Mouse (Mus musculus): ENCODE results near the gene Ercc6. TPM values are rescaled to one million over a fixed set of nuclear protein-coding genes. Genes with fewer than 3 reads are reported as not detected.

Ercc6 gene
- polyA plus RNA-seq, 1 experiment from 2014 or later, result 31.8 TPM

GRCm38 (mm10) chr14:32501303-32501702 is 12.0 kb upstream of the Ercc6 start:
- no peak for ATAC-seq (ENCODE audit: insufficient number of reproducible peaks, insufficient read depth, low FRiP score, low TSS enrichment)
- WGBS, result 65% methylated on average over 2 of the region's 2 CpGs
- H3K27ac ChIP-seq, result no peak overlapping the region
- H3K4me2 ChIP-seq (replicated peaks), result no peak overlapping the region
- H3K36me3 ChIP-seq, result no peaks in the 10 kb centered on the region
- no peaks in the 10 kb centered on the region for H3K4me1 ChIP-seq
- H3K9me3 ChIP-seq, result no peaks in the 10 kb centered on the region
- H3K4me3 ChIP-seq, result no peak overlapping the region
- H3K27me3 ChIP-seq, result no peaks in the 10 kb centered on the region
- no peak overlapping the region for H3K9ac ChIP-seq

GRCm38 (mm10) chr14:32502764-32503688 is 10.3 kb upstream of the Ercc6 start:
- no peaks in the 10 kb centered on the region for H3K27me3 ChIP-seq
- H3K4me3 ChIP-seq, result no peak overlapping the region
- 78% methylated on average over 9 of the region's 9 CpGs for WGBS
- no peaks in the 10 kb centered on the region for H3K4me1 ChIP-seq
- ATAC-seq (ENCODE audit: insufficient number of reproducible peaks, insufficient read depth, low FRiP score, low TSS enrichment), result no peak
- H3K4me2 ChIP-seq (replicated peaks), result no peak overlapping the region
- no peak overlapping the region for H3K9ac ChIP-seq
- H3K36me3 ChIP-seq, result no peaks in the 10 kb centered on the region
- H3K27ac ChIP-seq, result no peak overlapping the region
- no peaks in the 10 kb centered on the region for H3K9me3 ChIP-seq

- Histone ChIP-seq H3K27ac (no peak overlapping the region), H3K4me1 (no peaks in the 10 kb centered on the region), H3K27me3 (no peaks in the 10 kb centered on the region), H3K9ac (no peak overlapping the region), H3K36me3 (no peaks in the 10 kb centered on the region), H3K4me3 (no peak overlapping the region), H3K9me3 (no peaks in the 10 kb centered on the region), H3K4me2 (replicated peaks) (no peak overlapping the region)
- no peak for ATAC-seq (ENCODE audit: insufficient number of reproducible peaks, insufficient read depth, low FRiP score, low TSS enrichment)
- 85% methylated on average over 1 of the region's 1 CpGs for WGBS
These were observed 9.4 kb upstream of the Ercc6 start for GRCm38 (mm10) chr14:32503897-32504296.

DNA sequence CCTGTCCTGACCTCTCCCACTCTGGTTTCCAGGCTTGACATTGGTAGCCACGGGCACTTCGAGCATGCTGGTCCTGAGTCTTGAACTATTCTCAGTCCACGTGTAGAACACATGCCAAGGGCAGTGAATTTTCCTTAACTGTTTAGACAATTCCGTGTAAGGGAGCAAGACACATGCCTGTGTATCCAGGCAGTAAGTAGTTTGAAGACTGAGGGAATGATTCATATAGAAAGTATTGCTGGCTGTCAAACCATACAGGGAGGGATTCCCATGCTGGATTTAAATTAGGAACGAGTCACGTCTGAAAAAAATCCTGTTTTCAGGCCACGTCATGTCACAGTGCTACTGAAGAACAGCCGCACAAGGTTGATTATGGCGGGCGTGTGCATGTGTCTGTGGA is 7.0 kb upstream of the Ercc6 start:
- WGBS, result 84% methylated on average over 10 of the region's 10 CpGs
- Histone ChIP-seq H3K9ac (no peak overlapping the region), H3K4me2 (replicated peaks) (no peak overlapping the region), H3K4me3 (no peak overlapping the region), H3K4me1 (no peaks in the 10 kb centered on the region), H3K9me3 (no peaks in the 10 kb centered on the region), H3K36me3 (no peaks in the 10 kb centered on the region), H3K27ac (no peak overlapping the region), H3K27me3 (no peaks in the 10 kb centered on the region)
- ATAC-seq (ENCODE audit: insufficient number of reproducible peaks, insufficient read depth, low FRiP score, low TSS enrichment), result no peak

- H3K4me3 ChIP-seq, result no peak overlapping the region
- H3K4me2 ChIP-seq (replicated peaks), result no peak overlapping the region
- 88% methylated on average over 4 of the region's 4 CpGs for WGBS
- no peaks in the 10 kb centered on the region for H3K27me3 ChIP-seq
- H3K9ac ChIP-seq, result no peak overlapping the region
- H3K27ac ChIP-seq, result no peak overlapping the region
- H3K4me1 ChIP-seq, result no peaks in the 10 kb centered on the region
- no peak for ATAC-seq (ENCODE audit: insufficient number of reproducible peaks, insufficient read depth, low FRiP score, low TSS enrichment)
- no peaks in the 10 kb centered on the region for H3K36me3 ChIP-seq
- no peaks in the 10 kb centered on the region for H3K9me3 ChIP-seq
These were observed 6.1 kb upstream of the Ercc6 start for GRCm38 (mm10) chr14:32507216-32507615.

DNA sequence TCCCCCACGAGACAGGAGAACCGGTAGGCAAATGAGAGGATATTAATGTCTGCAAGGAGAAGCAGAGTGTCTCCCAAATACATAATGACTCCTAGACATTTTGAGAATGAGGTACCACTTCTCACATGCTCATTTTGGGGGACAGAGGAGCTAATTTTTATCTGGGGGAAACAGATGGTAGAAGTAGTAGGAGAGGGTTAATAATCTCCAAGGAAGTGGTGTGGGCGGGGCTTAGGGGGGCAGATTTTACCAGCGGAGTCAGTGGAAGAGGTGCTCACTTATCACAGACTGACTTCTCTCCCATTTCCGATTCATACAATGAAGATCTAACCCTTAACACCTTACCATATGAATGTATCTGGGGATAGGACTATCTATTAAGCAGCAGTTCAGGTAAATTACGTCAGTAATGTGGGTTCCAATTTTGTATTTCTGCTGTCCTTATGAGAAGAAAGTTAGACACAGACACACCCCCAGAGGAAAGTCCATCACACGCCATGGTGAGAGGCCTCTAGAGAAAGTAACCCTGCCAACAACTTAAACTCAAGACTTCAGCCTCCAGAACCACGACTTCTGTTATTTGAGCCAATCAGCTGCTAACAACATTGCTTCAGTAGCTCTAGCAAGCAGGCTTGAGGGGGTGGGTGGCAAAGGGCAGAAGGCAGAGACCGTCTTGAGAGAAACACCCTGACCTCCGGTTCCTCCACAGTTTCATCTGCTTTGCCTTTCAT is 5.1 kb upstream of the Ercc6 start:
- ATAC-seq (ENCODE audit: insufficient number of reproducible peaks, insufficient read depth, low FRiP score, low TSS enrichment), result no peak

DNA sequence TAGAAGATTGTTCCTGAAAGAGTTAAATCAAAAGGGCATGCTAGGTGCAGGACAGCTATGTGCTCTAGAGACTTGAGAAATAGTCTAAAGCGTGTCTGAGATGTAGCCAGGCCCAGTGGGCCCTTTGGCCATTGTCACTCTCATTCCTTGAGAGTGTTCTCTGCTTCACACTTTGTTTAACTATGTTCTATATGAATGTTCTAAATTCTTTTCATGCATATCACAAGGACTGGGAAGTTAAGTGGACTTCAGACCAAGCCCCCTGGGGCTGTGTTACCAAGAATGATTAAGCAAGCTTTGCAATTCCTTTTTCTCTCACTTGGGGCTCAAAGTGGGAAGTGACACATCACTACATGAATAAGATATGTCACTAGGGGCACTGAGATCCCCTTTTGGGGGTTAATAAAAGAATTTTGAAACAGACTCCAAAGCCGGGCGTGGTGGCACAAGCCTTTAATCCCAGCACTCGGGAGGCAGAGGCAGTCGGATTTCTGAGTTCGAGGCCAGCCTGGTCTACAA is 3.8 kb upstream of the Ercc6 start:
- H3K27me3 ChIP-seq, result no peaks in the 10 kb centered on the region
- H3K36me3 ChIP-seq, result no peaks in the 10 kb centered on the region
- 87% methylated on average over 6 of the region's 6 CpGs for WGBS
- H3K4me2 ChIP-seq (replicated peaks), result no peak overlapping the region
- H3K9ac ChIP-seq, result no peak overlapping the region
- H3K9me3 ChIP-seq, result no peaks in the 10 kb centered on the region
- H3K4me3 ChIP-seq, result no peak overlapping the region
- no peak overlapping the region for H3K27ac ChIP-seq
- peaks cover 6% of the 10 kb centered on the region for H3K4me1 ChIP-seq
- no peak for ATAC-seq (ENCODE audit: insufficient number of reproducible peaks, insufficient read depth, low FRiP score, low TSS enrichment)

More for the DNA sequence above, 5.1 kb upstream of the Ercc6 start:
- Histone ChIP-seq H3K27ac (no peak overlapping the region), H3K27me3 (no peaks in the 10 kb centered on the region), H3K4me3 (no peak overlapping the region), H3K9me3 (no peaks in the 10 kb centered on the region), H3K9ac (no peak overlapping the region), H3K4me2 (replicated peaks) (no peak overlapping the region), H3K36me3 (no peaks in the 10 kb centered on the region), H3K4me1 (no peaks in the 10 kb centered on the region)
- 60% methylated on average over 10 of the region's 10 CpGs for WGBS

- no peak overlapping the region for H3K27ac ChIP-seq
- ATAC-seq (ENCODE audit: insufficient number of reproducible peaks, insufficient read depth, low FRiP score, low TSS enrichment), result no peak; the same call in 1 of the 2 replicates
- H3K4me3 ChIP-seq, result peak overlapping the region; percentile 73
- peak overlapping the region; percentile 81 for H3K4me2 ChIP-seq (replicated peaks)
- H3K9ac ChIP-seq, result 0 out of 2 replicates have a peak overlapping the region, but pooled peaks have one; percentile 65
- peaks cover 9% of the 10 kb centered on the region for H3K4me1 ChIP-seq
- H3K9me3 ChIP-seq, result no peaks in the 10 kb centered on the region
- peaks cover 14% of the 10 kb centered on the region for H3K36me3 ChIP-seq
- WGBS, result 44% methylated on average over 9 of the region's 9 CpGs
- H3K27me3 ChIP-seq, result no peaks in the 10 kb centered on the region
These were observed 409 bp upstream of the Ercc6 start for GRCm38 (mm10) chr14:32512912-32513311.

DNA sequence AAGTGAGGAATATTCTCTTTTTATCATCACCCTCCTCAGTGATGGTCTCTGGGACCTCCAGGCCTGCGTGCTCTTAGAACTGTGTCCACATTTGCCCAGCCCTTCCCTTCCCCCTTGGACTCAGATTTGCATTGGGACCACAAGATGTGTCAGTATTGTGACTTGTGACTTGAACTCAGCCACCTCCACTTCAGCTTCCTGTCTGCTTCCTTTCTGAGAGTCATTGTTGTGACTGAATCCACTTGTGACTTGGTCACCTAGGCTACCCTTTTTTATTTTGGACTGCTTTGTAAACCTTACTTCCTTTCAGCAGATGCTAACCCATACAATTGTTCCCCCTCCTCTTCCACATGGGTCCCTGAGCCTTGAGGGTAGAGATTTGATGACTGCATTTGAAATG is 2.8 kb downstream of the Ercc6 start:
- H3K4me2 ChIP-seq (replicated peaks), result no peak overlapping the region
- H3K4me1 ChIP-seq, result peaks cover 9% of the 10 kb centered on the region
- 85% methylated on average over 1 of the region's 1 CpGs for WGBS
- no peak for ATAC-seq (ENCODE audit: insufficient number of reproducible peaks, insufficient read depth, low FRiP score, low TSS enrichment)
- H3K9ac ChIP-seq, result no peak overlapping the region
- no peaks in the 10 kb centered on the region for H3K27me3 ChIP-seq
- H3K4me3 ChIP-seq, result no peak overlapping the region
- no peaks in the 10 kb centered on the region for H3K9me3 ChIP-seq
- H3K36me3 ChIP-seq, result peaks cover 43% of the 10 kb centered on the region
- H3K27ac ChIP-seq, result no peak overlapping the region

DNA sequence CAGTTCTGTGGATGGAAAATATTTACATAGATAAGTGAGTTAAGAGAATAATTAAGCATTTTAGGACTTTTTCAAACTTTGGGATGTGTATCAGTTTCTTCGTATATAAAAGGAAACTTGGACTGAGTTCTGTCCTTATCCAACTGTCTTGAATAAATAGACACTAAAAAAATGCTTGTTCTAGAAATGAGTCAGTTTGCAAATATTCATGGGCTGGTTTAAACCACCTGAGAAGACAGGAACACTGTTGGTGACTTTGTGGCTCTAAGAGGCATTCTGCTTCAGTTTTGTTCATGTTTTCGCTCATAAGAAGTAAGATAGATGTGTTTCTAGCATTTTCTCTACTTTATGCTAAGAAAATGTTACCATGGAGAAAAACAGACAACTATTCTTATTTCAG is 5.2 kb downstream of the Ercc6 start:
- 95% methylated on average over 2 of the region's 2 CpGs for WGBS
- Histone ChIP-seq H3K27ac (no peak overlapping the region), H3K4me2 (replicated peaks) (no peak overlapping the region), H3K9ac (no peak overlapping the region), H3K36me3 (peaks cover 54% of the 10 kb centered on the region), H3K4me3 (no peak overlapping the region), H3K27me3 (no peaks in the 10 kb centered on the region), H3K4me1 (peaks cover 9% of the 10 kb centered on the region), H3K9me3 (no peaks in the 10 kb centered on the region)
- no peak for ATAC-seq (ENCODE audit: insufficient number of reproducible peaks, insufficient read depth, low FRiP score, low TSS enrichment)

DNA sequence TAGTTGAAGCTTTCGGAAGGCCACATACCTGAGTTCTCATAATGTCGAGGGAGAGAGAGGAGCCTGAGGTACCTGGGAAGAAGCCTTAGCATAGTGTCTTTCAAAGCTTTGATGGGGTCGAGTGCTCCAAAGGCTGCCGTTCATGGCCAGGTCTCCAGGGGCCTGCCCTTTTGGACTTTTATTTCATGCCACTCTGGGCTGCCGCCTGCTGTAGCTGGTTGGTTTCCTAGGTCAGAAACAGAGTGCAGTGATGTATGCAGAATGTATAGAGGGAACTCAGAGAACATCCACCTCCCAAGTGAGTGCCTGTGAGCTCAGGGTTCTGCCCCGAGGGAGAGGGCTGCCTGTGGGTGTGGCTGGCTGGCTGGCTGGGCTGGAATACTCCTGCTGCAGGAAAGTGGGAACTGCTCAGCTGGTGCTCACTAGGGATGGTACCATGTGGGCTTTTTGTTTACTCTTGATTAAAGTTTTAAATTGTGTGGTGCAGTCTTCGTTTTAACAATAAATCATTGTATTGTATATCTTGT is 7.1 kb downstream of the Ercc6 start:
- Histone ChIP-seq H3K4me1 (no peaks in the 10 kb centered on the region), H3K4me2 (replicated peaks) (no peak overlapping the region), H3K27me3 (no peaks in the 10 kb centered on the region), H3K4me3 (no peak overlapping the region), H3K9ac (no peak overlapping the region), H3K36me3 (peaks cover 54% of the 10 kb centered on the region), H3K27ac (no peak overlapping the region), H3K9me3 (no peaks in the 10 kb centered on the region)
- ATAC-seq (ENCODE audit: insufficient number of reproducible peaks, insufficient read depth, low FRiP score, low TSS enrichment), result no peak
- 62% methylated on average over 7 of the region's 7 CpGs for whole genome bisulfite sequencing
